Mouse (Mus musculus) olfactory bulb, adult 2 months (tissue): Measurements from ENCODE around the gene Polr3b. TPM values are rescaled to one million over a fixed set of nuclear protein-coding genes. Genes with fewer than 3 reads are reported as not detected.

ENCODE experiments used
- H3K27ac ChIP-seq: fragments of 200-500 bp; 2 replicates; pipeline ENCODE4 v1.5.1; 2012; ENCODE audit warnings: low read depth, low read length; ENCODE audit not compliant: insufficient read depth
- H3K4me1 ChIP-seq: fragments of 200-500 bp; 2 replicates; pipeline ENCODE4 v1.6.1; 2012; ENCODE audit warnings: low read length; ENCODE audit not compliant: control insufficient read depth, insufficient read depth
- H3K4me3 ChIP-seq: fragments of 200-500 bp; 2 replicates; pipeline ENCODE4 v1.5.1; 2012; ENCODE audit warnings: mild to moderate bottlenecking, low read depth, low read length, moderate library complexity; ENCODE audit not compliant: insufficient read depth
- CTCF ChIP-seq: fragments of 200-500 bp; IDR thresholded peaks from 2 replicates; pipeline ENCODE4 v1.5.1; 2012; ENCODE audit warnings: low read depth, mild to moderate bottlenecking, low read length, moderate library complexity; ENCODE audit not compliant: insufficient read depth
- POLR2A ChIP-seq: fragments of 200-500 bp; IDR thresholded peaks from 2 replicates; pipeline ENCODE4 v1.6.1; 2012; ENCODE audit warnings: mild to moderate bottlenecking, low read depth, low read length, moderate library complexity; ENCODE audit not compliant: insufficient read depth
- WGBS: fragments of 180-500 bp; shearing (Covaris S2); methylation state at CpG from one replicate; pipeline ENCODE4 v1.1.7; 2018; 5-methylcytosine and 5-hydroxymethylcytosine counted together
- polyA plus RNA-seq: library from polyadenylated mRNA; stranded (reverse); fragments of >200 nt; gene quantifications from 2 replicates; pipeline ENCODE4 v1.2.4, GENCODE M21; 2012; ENCODE audit warnings: low replicate concordance; ENCODE audit not compliant: missing spikeins, insufficient read depth, insufficient read length

Gene Polr3b
- polyA plus RNA-seq, 1 experiment, result not detected

DNA sequence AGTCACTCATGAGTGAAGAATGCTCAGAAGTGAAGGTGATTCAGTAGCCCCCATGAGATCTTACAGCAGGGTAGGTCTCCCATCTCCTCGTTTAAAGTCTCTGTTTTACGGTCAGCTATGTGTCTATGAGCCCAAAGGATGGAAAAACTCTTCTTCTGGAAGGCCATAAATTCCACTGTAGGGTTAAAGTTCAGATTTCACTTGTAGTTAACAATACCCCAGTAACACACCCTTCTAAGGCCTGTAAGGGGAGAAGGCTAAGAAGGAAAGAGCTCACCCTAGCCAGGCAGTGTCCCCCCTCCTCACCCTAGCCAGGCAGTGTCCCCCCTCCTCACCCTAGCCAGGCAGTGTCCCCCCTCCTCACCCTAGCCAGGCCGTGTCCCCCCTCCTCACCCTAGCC, 69.6 kb downstream of the Polr3b start:
- Histone ChIP-seq H3K4me1 (no peaks in the 10 kb centered on the region), H3K27ac (no peak overlapping the region), H3K4me3 (no peak overlapping the region)
- TF ChIP-seq CTCF (no peak), POLR2A (no peak)
- 78% methylated on average over 3 of the region's 3 CpGs for WGBS

DNA sequence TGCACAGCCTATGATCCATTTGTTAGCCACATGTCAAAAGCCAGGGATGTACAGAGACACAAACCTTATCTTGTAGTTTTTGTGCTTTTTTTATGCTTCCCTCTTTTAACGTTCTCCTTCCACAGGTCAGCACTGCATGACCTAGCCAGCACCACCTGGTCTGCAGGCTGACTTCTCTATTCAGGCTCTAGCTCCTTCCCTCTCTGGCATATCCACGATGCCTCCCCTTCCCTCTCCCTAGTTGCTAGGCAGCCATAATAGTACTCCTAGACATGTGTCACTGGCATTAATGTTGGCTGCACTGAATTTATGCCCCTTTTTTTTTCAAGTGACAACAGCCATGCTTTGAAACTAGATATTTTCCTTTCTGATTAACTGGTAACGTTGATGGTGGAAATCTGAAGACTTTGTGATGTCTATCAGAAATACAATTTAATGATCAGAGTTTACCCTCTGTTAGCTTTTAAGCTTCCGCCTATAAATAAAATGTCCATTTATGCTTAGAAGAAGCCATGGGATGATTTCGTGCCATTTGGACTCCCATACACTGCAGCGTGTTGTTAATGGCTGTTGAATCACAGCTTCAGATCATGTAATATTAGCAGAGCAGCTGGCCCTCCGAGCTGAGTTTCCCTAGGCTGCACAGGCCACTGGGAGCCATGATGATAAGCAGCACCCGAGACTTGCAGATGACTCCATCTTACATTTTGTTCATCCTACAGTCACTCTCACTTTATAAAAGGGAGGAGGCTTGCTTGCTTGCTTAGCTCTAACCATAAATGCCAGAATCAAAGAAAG, 71.9 kb downstream of the Polr3b start:
- Histone ChIP-seq H3K27ac (no peak overlapping the region), H3K4me3 (no peak overlapping the region), H3K4me1 (no peaks in the 10 kb centered on the region)
- 74% methylated on average over 8 of the region's 8 CpGs for WGBS
- TF ChIP-seq CTCF, result no peak
- no peak for TF ChIP-seq POLR2A

DNA sequence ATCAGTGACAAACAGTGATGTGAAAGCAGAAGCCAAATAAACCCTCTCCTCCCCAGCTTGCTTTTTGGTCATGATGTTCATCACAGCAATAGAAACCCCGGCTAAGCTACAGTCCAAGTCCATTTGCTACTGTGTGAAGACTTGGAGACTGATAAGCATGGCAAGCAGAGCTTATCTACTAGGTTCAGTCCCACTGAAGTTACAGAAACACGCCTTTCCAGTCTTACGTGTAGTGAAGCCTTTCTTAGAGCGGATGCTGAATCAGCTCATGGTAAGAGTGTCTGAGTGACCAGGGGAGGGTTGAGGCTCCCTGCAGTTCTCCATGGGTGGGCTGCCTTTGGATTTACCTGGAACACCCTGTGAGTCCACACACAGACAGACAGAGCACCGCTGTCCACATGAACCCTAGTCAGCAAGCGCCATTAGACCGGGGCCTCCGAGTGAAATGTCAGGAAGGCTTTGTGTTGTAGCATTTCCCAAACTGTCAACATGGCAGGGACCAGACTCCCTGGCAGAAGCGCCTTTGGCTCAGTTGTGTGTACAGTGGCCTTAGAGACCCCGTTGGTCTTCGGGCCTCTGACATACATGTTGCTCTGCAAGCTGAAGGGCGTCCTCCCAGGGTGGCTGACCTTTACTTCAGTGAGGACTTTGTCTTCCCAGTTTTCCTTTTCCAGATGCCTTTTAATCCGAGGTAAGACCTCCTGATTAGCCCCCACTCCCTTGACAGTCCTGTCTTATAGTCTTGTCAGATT, 78.3 kb downstream of the Polr3b start:
- no peaks in the 10 kb centered on the region; the same call in 1 of the 2 replicates for H3K4me1 ChIP-seq
- 92% methylated on average over 13 of the region's 13 CpGs for WGBS
- TF ChIP-seq CTCF, result no peak
- no peak for TF ChIP-seq POLR2A

DNA sequence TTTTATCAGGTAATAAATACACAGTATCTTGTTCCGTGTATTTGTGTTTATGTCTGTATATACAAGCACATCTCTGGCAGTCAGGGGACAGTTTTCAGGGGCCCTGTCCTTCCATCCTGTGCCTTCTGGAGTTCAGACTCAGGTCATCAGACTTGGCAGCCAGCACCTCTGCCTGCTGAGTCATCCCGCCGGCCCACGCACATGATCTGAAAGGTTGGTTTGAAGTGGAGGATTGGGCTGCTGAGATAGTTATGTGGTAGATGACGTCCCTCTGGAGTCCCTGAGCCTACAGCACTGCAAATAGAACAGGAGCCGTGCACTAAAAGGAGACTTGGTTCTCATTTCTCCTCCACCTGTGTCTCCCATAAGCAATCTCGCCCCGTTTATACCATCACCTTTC, 79.0 kb downstream of the Polr3b start:
- no peak overlapping the region for H3K27ac ChIP-seq
- TF ChIP-seq POLR2A (no peak), CTCF (no peak)
- no peak overlapping the region for H3K4me3 ChIP-seq
- WGBS, result 72% methylated on average over 8 of the region's 8 CpGs
- no peaks in the 10 kb centered on the region; the same call in 1 of the 2 replicates for H3K4me1 ChIP-seq

More for the DNA sequence above, 78.3 kb downstream of the Polr3b start:
- Histone ChIP-seq H3K4me3 (no peak overlapping the region), H3K27ac (no peak overlapping the region)

DNA sequence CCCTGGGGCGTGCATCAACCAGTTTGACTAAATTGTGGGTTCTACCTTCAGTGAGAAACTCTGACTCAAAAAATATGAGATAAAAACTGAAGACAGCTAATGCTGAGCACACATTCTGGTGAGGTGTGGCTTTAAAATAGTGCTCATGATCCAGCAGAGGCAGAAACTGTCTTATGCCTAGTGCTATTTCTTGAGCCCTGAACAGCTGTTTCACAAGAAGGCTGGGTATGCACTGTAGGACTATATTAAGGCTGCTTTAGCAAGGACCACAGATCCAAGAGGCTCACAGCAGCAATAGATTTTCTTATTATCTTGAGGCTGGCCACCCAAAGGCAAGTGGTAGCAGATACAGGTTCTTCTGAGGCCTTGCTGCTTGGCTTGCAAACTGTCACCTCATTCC, 80.0 kb downstream of the Polr3b start:
- no peak overlapping the region for H3K27ac ChIP-seq
- peaks cover under 1% of the 10 kb centered on the region; the same call in 1 of the 2 replicates for H3K4me1 ChIP-seq
- H3K4me3 ChIP-seq, result no peak overlapping the region
- WGBS, result 78% methylated on average over 1 of the region's 1 CpGs
- TF ChIP-seq POLR2A (no peak), CTCF (no peak)

DNA sequence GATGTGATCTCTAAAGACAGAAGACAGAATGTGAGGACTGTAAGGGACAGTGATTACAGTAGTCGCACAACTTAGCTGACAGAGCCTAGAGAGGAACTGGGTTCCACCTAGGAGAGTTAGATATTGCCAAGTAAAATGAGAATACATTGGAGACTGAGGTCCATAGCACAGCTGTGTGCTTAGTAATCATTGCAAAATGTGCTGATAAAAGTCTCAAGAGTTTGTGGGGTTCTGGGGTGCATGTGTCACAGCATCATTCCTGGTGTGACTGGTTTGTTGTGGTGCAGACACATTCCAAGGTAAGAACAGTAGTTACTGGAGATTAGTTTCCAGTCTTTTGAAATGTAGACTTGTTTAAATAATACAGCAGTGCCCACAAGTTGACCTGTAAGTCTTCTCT, 82.5 kb downstream of the Polr3b start:
- TF ChIP-seq POLR2A (no peak), CTCF (no peak)
- Histone ChIP-seq H3K4me1 (peaks cover 2% of the 10 kb centered on the region; the same call in 1 of the 2 replicates), H3K4me3 (no peak overlapping the region), H3K27ac (no peak overlapping the region)
- 97% methylated on average over 1 of the region's 1 CpGs for WGBS

DNA sequence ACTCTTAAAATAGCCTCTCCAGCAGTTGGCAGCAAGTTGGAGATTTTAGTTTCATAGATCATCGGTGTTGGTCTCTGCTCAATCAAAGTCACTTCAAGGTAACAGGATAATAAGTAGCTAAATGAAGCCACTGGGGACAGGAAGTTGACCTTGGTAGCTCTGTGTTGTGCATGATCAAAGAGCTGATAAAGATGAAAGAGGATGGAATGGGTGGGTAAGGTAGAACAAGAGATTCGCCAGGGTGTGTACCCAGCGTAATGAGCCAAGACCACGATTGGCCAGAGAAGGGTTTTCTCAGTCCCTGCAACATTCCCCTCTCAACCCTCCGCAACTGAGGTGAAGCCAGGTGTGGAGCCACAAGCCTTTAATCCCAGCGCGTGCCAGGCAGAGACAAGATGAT, 83.1 kb downstream of the Polr3b start:
- H3K27ac ChIP-seq, result no peak overlapping the region
- no peak overlapping the region for H3K4me3 ChIP-seq
- H3K4me1 ChIP-seq, result peaks cover 2% of the 10 kb centered on the region; the same call in 1 of the 2 replicates
- 92% methylated on average over 7 of the region's 7 CpGs for WGBS
- no peak for TF ChIP-seq POLR2A
- no peak for TF ChIP-seq CTCF

DNA sequence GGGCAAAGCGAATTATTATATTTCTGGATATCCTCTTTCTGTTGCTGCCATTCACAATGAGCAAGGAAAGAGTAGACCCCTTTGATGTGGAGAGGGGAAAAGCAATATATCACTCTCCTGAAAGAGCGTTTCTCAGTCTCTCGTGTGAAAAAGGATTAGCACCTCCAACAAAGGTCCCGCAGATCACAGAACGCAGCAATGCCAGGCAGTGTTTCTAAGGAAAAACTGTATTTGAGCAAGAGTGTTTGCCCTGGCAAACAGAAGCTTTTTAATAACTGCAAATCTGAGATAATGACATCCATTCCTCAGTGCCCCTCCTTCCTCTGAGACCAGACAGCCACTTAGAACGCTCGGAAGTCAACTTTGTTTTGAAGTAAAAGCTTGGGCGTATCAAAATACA, 84.5 kb downstream of the Polr3b start:
- Histone ChIP-seq H3K27ac (no peak overlapping the region), H3K4me1 (peaks cover 4% of the 10 kb centered on the region; the same call in 1 of the 2 replicates), H3K4me3 (no peak overlapping the region)
- WGBS, result 77% methylated on average over 8 of the region's 8 CpGs
- TF ChIP-seq POLR2A (no peak), CTCF (no peak)

DNA sequence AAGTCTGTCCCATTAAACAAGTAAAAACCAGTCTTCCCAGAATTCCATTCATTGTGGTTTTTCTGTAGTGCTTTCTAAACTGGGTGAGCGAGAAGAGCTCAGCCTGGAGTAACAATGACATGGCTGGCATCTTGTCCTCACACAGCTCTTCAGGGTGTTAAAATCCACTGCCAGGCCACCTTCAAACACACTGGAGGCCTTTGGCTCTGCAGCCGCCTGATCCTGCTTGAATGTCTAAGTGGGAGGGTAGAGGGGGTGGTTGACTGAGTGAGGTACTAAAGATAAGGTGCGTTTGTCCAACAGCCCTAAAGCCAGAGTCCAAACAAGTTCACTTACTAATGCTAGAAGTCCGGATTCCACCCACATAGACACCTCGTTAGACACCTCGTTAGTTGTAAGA, 85.1 kb downstream of the Polr3b start:
- Histone ChIP-seq H3K27ac (no peak overlapping the region), H3K4me1 (peaks cover 4% of the 10 kb centered on the region; the same call in 1 of the 2 replicates)
- 62% methylated on average over 6 of the region's 6 CpGs for WGBS

More for the DNA sequence above, 85.1 kb downstream of the Polr3b start:
- no peak overlapping the region for H3K4me3 ChIP-seq
- TF ChIP-seq CTCF, result no peak
